Mouse (Mus musculus): ENCODE measurements around the gene Dcun1d1. TPM values are rescaled to one million over a fixed set of nuclear protein-coding genes. Genes with fewer than 3 reads are reported as not detected.

Gene Dcun1d1
- total and polyA plus RNA-seq, 3 experiments = 32.6 to 72.4 (median 42.3) TPM

DNA sequence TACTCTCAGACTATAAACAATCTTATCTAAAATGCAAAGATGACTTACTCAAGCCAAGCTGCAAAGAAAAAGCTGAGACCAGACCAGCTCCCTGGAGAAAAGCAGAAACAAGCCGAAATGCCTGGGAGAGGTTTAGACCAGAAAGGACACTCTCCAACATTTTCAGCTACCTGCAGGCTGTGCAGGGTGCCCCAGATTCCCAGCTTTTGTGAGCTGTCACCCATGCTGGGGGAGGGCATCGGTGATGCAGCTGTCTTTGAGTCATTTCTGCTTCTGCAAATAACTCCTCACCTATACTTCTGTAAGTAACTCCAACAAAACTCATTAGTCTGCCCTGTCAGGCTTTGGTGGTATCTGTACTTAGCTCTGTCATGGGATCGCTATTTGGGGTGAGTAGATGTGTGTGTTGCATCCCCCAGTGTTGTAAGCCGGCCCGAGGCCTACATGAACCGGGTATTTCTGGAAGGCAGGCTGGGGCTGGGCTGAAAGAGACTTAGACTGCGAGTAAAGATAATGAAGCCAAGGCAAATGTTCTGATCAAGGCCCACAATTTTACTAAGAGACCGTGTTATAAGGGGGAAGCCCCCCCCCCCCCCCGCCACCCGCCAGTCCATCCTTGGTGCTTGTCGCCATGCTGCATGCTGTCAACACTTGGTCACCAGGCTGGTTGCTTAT, 17.8 kb upstream of the Dcun1d1 start:
- in situ Hi-C loops (cut with MboI; ENCODE audit: low pct_ligation_motif_present, low pct_unique_long_range_greater_than_20kb, low sequenced_read_pairs) = loop anchor here (10.0 kb wide), 1 partner anchor 260 kb away; no protein-coding TSS in a partner anchor
- dilution Hi-C loops (cut with MboI; ENCODE audit: extremely low pct_ligation_motif_present, extremely low pct_unique_long_range_greater_than_20kb, low sequenced_read_pairs) = no loop called here
- DNase-seq (ENCODE audit: extremely low read depth) = no peak

DNA sequence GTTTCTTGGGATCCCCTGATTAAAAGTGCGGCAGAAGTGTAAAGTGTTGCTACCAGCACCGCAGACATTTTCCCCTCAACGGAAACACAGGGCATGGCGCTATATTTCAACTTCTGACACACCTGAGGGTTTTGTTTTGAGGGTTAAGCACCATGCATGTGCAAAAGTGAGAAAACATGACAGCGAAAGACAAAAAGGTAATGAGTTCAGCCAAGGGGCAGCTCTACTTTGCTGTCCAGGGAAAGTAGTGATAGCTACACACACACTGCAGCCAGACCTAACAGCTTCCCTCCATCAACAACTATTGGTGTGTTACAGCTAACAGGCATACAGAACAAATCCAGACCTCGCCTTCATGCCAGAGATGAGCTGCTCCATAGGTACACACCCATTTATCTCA, 16.6 kb upstream of the Dcun1d1 start:
- Histone ChIP-seq H3K9me3 (replicated peaks; ENCODE audit: low read length) (peaks cover 6% of the 10 kb centered on the region), H3K4me1 (ENCODE audit: control insufficient read depth in 1 of 2, insufficient read depth in 2 of 2) (no peaks in the 10 kb centered on the region), H3K79me2 (replicated peaks; ENCODE audit: control insufficient read depth, extremely low read depth, insufficient read depth, poor library complexity, severe bottlenecking) (no peaks in the 10 kb centered on the region), H3K9ac (ENCODE audit: insufficient read depth, low read depth) (no peak overlapping the region), H3K27me3 (replicated peaks) (no peaks in the 10 kb centered on the region), H3K27ac (ENCODE audit: insufficient read depth, low read depth) (no peak overlapping the region), H3K4me3 (replicated peaks in 1 of 3; ENCODE audit: low read depth in 2 of 3, low read length in 2 of 3, poor library complexity in 1 of 3) (no peak overlapping the region), H3K36me3 (replicated peaks in 1 of 2; ENCODE audit: control insufficient read depth in 1 of 2, insufficient read depth in 1 of 2, low read length in 1 of 2) (peaks cover 4 to 43% of the 10 kb centered on the region in 2 experiments), H3K4me2 (ENCODE audit: insufficient read depth, low read depth, poor library complexity, severe bottlenecking) (no peak overlapping the region)
- in situ Hi-C loops (cut with MboI; ENCODE audit: low pct_ligation_motif_present, low pct_unique_long_range_greater_than_20kb, low sequenced_read_pairs) (loop anchor here (10.0 kb wide), 1 partner anchor 259 kb away; no protein-coding TSS in a partner anchor), dilution Hi-C loops (cut with MboI; ENCODE audit: extremely low pct_ligation_motif_present, extremely low pct_unique_long_range_greater_than_20kb, low sequenced_read_pairs) (no loop called here)
- DNase-seq (ENCODE audit: extremely low read depth) = no peak
- TF ChIP-seq IRF4 (IDR thresholded peaks at IDR 0.05; ENCODE audit: low read depth, low read length) (no peak), GABPA (IDR thresholded peaks at IDR 0.05; ENCODE audit: insufficient replicate concordance, low read depth, low read length) (no peak)

More for the DNA sequence above, 17.8 kb upstream of the Dcun1d1 start:
- Histone ChIP-seq H3K27me3 (replicated peaks) (no peaks in the 10 kb centered on the region), H3K4me1 (ENCODE audit: control insufficient read depth in 1 of 2, insufficient read depth in 2 of 2) (no peaks in the 10 kb centered on the region), H3K4me3 (replicated peaks in 1 of 3; ENCODE audit: low read depth in 2 of 3, low read length in 2 of 3, poor library complexity in 1 of 3) (no peak overlapping the region), H3K36me3 (replicated peaks in 1 of 2; ENCODE audit: control insufficient read depth in 1 of 2, insufficient read depth in 1 of 2, low read length in 1 of 2) (peaks cover 7 to 53% of the 10 kb centered on the region in 2 experiments), H3K4me2 (ENCODE audit: insufficient read depth, low read depth, poor library complexity, severe bottlenecking) (no peak overlapping the region), H3K9me3 (replicated peaks; ENCODE audit: low read length) (peaks cover 6% of the 10 kb centered on the region), H3K79me2 (replicated peaks; ENCODE audit: control insufficient read depth, extremely low read depth, insufficient read depth, poor library complexity, severe bottlenecking) (no peaks in the 10 kb centered on the region), H3K9ac (ENCODE audit: insufficient read depth, low read depth) (no peak overlapping the region), H3K27ac (ENCODE audit: insufficient read depth, low read depth) (no peak overlapping the region)
- TF ChIP-seq CHD2 (IDR thresholded peaks at IDR 0.05; ENCODE audit: low read length) (no peak), RAD21 (IDR thresholded peaks at IDR 0.05; ENCODE audit: low read depth, low read length) (no peak), NRF1 (IDR thresholded peaks at IDR 0.05; ENCODE audit: low read depth, low read length) (no peak), UBTF (IDR thresholded peaks at IDR 0.05; ENCODE audit: low read depth, low read length) (no peak), TCF12 (IDR thresholded peaks at IDR 0.05; ENCODE audit: low read depth, low read length) (no peak), MAX (IDR thresholded peaks at IDR 0.05; ENCODE audit: low read length) (no peak), MAFK (IDR thresholded peaks at IDR 0.05; ENCODE audit: insufficient replicate concordance, low read length) (no peak), BHLHE40 (IDR thresholded peaks at IDR 0.05; ENCODE audit: low read depth, low read length) (no peak), RCOR1 (conservative IDR thresholded peaks at IDR 0.05; ENCODE audit: low read depth, low read length) (no peak), ZC3H11A (IDR thresholded peaks at IDR 0.05; ENCODE audit: low read depth, low read length) (no peak), MAZ (IDR thresholded peaks at IDR 0.05; ENCODE audit: low read depth, low read length) (no peak), NELFE (IDR thresholded peaks at IDR 0.05; ENCODE audit: low read depth, low read length) (no peak), POLR2A (IDR thresholded peaks at IDR 0.05; ENCODE audit: low read depth, low read length) (no peak), CTCF (conservative IDR thresholded peaks at IDR 0.05 in 1 of 2, IDR thresholded peaks at IDR 0.05 in 1 of 2; ENCODE audit: low read depth in 2 of 2, low read length in 2 of 2) (no peak), TBP (conservative IDR thresholded peaks at IDR 0.05; ENCODE audit: low read depth, low read length) (no peak), USF2 (conservative IDR thresholded peaks at IDR 0.05; ENCODE audit: low read depth, low read length) (no peak)

Data from CH12.LX (cell line).